Mouse (Mus musculus): ENCODE results near the gene Aff3. TPM values are rescaled to one million over a fixed set of nuclear protein-coding genes. Genes with fewer than 3 reads are reported as not detected.
A peak's percentile ranks its signal among the peaks of the same experiment; 100 is the strongest.

Aff3 gene
- polyA plus RNA-seq, 1 experiment = 2.2 TPM

GRCm38 (mm10) chr1:38526568-38526967, 138.2 kb downstream of the Aff3 start:
- Histone ChIP-seq H3K4me1 (ENCODE audit: control insufficient read depth, insufficient read depth, low read length) (no peaks in the 10 kb centered on the region), H3K36me3 (ENCODE audit: control insufficient read depth, insufficient read depth, low read length) (no peaks in the 10 kb centered on the region), H3K27ac (ENCODE audit: insufficient read depth, low read depth, low read length) (no peak overlapping the region), H3K4me3 (ENCODE audit: insufficient read depth, low read depth, low read length) (no peak overlapping the region), H3K27me3 (replicated peaks; ENCODE audit: control insufficient read depth, insufficient read depth, low read length) (no peaks in the 10 kb centered on the region)
- DNase-seq = no peak
- WGBS = 87% methylated on average over 5 of the region's 5 CpGs
- TF ChIP-seq POLR2A (IDR thresholded peaks at IDR 0.05; ENCODE audit: low read depth, low read length) (no peak), CTCF (conservative IDR thresholded peaks at IDR 0.05; ENCODE audit: insufficient read depth, insufficient read length, low read depth, low read length) (no peak)

- Histone ChIP-seq H3K4me3 (ENCODE audit: insufficient read depth, low read depth, low read length) (no peak overlapping the region), H3K4me1 (ENCODE audit: control insufficient read depth, insufficient read depth, low read length) (no peaks in the 10 kb centered on the region), H3K36me3 (ENCODE audit: control insufficient read depth, insufficient read depth, low read length) (no peaks in the 10 kb centered on the region), H3K27me3 (replicated peaks; ENCODE audit: control insufficient read depth, insufficient read depth, low read length) (no peaks in the 10 kb centered on the region), H3K27ac (ENCODE audit: insufficient read depth, low read depth, low read length) (no peak overlapping the region)
- 95% methylated on average over 11 of the region's 11 CpGs for WGBS
- no peak for DNase-seq
- no peak for TF ChIP-seq CTCF (conservative IDR thresholded peaks at IDR 0.05; ENCODE audit: insufficient read depth, insufficient read length, low read depth, low read length)
- no peak for TF ChIP-seq POLR2A (IDR thresholded peaks at IDR 0.05; ENCODE audit: low read depth, low read length)
These were observed 143.1 kb downstream of the Aff3 start for GRCm38 (mm10) chr1:38521651-38522050.

GRCm38 (mm10) chr1:38516225-38516624, 148.5 kb downstream of the Aff3 start:
- peak; percentile 4 for DNase-seq
- Histone ChIP-seq H3K27ac (ENCODE audit: insufficient read depth, low read depth, low read length) (no peak overlapping the region), H3K4me3 (ENCODE audit: insufficient read depth, low read depth, low read length) (no peak overlapping the region), H3K36me3 (ENCODE audit: control insufficient read depth, insufficient read depth, low read length) (no peaks in the 10 kb centered on the region), H3K27me3 (replicated peaks; ENCODE audit: control insufficient read depth, insufficient read depth, low read length) (no peaks in the 10 kb centered on the region), H3K4me1 (ENCODE audit: control insufficient read depth, insufficient read depth, low read length) (no peaks in the 10 kb centered on the region)
- WGBS = 26% methylated on average over 1 of the region's 1 CpGs
- TF ChIP-seq POLR2A (IDR thresholded peaks at IDR 0.05; ENCODE audit: low read depth, low read length) = no peak

GRCm38 (mm10) chr1:38514634-38515011, 150.1 kb downstream of the Aff3 start:
- H3K4me1 ChIP-seq (ENCODE audit: control insufficient read depth, insufficient read depth, low read length) = no peaks in the 10 kb centered on the region
- H3K4me3 ChIP-seq (ENCODE audit: insufficient read depth, low read depth, low read length) = no peak overlapping the region
- no peak for DNase-seq
- WGBS = 52% methylated on average over 4 of the region's 4 CpGs
- no peaks in the 10 kb centered on the region for H3K27me3 ChIP-seq (replicated peaks; ENCODE audit: control insufficient read depth, insufficient read depth, low read length)
- no peak overlapping the region for H3K27ac ChIP-seq (ENCODE audit: insufficient read depth, low read depth, low read length)
- H3K36me3 ChIP-seq (ENCODE audit: control insufficient read depth, insufficient read depth, low read length) = no peaks in the 10 kb centered on the region
- TF ChIP-seq POLR2A (IDR thresholded peaks at IDR 0.05; ENCODE audit: low read depth, low read length) (no peak), CTCF (conservative IDR thresholded peaks at IDR 0.05; ENCODE audit: insufficient read depth, insufficient read length, low read depth, low read length) (no peak)

GRCm38 (mm10) chr1:38513970-38514633, 150.7 kb downstream of the Aff3 start:
- TF ChIP-seq CTCF (conservative IDR thresholded peaks at IDR 0.05; ENCODE audit: insufficient read depth, insufficient read length, low read depth, low read length) (no peak), POLR2A (IDR thresholded peaks at IDR 0.05; ENCODE audit: low read depth, low read length) (no peak)
- Histone ChIP-seq H3K36me3 (ENCODE audit: control insufficient read depth, insufficient read depth, low read length) (no peaks in the 10 kb centered on the region), H3K4me3 (ENCODE audit: insufficient read depth, low read depth, low read length) (no peak overlapping the region), H3K4me1 (ENCODE audit: control insufficient read depth, insufficient read depth, low read length) (no peaks in the 10 kb centered on the region), H3K27ac (ENCODE audit: insufficient read depth, low read depth, low read length) (no peak overlapping the region), H3K27me3 (replicated peaks; ENCODE audit: control insufficient read depth, insufficient read depth, low read length) (no peaks in the 10 kb centered on the region)
- 61% methylated on average over 12 of the region's 12 CpGs for WGBS
- no peak for DNase-seq

- H3K4me1 ChIP-seq (ENCODE audit: control insufficient read depth, insufficient read depth, low read length) = no peaks in the 10 kb centered on the region
- no peaks in the 10 kb centered on the region for H3K36me3 ChIP-seq (ENCODE audit: control insufficient read depth, insufficient read depth, low read length)
- WGBS = 26% methylated on average over 15 of the region's 15 CpGs
- H3K27ac ChIP-seq (ENCODE audit: insufficient read depth, low read depth, low read length) = no peak overlapping the region
- TF ChIP-seq CTCF (conservative IDR thresholded peaks at IDR 0.05; ENCODE audit: insufficient read depth, insufficient read length, low read depth, low read length) = no peak
- TF ChIP-seq POLR2A (IDR thresholded peaks at IDR 0.05; ENCODE audit: low read depth, low read length) = no peak
- DNase-seq = peak; percentile 5
- H3K27me3 ChIP-seq (replicated peaks; ENCODE audit: control insufficient read depth, insufficient read depth, low read length) = no peaks in the 10 kb centered on the region
- no peak overlapping the region for H3K4me3 ChIP-seq (ENCODE audit: insufficient read depth, low read depth, low read length)
These were observed 152.3 kb downstream of the Aff3 start for GRCm38 (mm10) chr1:38512258-38513081.

GRCm38 (mm10) chr1:38511076-38511475, 153.7 kb downstream of the Aff3 start:
- WGBS = 65% methylated on average over 5 of the region's 5 CpGs
- Histone ChIP-seq H3K4me3 (ENCODE audit: insufficient read depth, low read depth, low read length) (no peak overlapping the region), H3K27ac (ENCODE audit: insufficient read depth, low read depth, low read length) (no peak overlapping the region), H3K36me3 (ENCODE audit: control insufficient read depth, insufficient read depth, low read length) (no peaks in the 10 kb centered on the region), H3K27me3 (replicated peaks; ENCODE audit: control insufficient read depth, insufficient read depth, low read length) (no peaks in the 10 kb centered on the region), H3K4me1 (ENCODE audit: control insufficient read depth, insufficient read depth, low read length) (no peaks in the 10 kb centered on the region)
- no peak for DNase-seq
- TF ChIP-seq POLR2A (IDR thresholded peaks at IDR 0.05; ENCODE audit: low read depth, low read length) = no peak
- no peak for TF ChIP-seq CTCF (conservative IDR thresholded peaks at IDR 0.05; ENCODE audit: insufficient read depth, insufficient read length, low read depth, low read length)
